Mouse (Mus musculus): ENCODE measurements around the gene Akr1c18.
"Not testable (repeated sequence)": the region's sequence is repeated elsewhere in the genome, so short reads cannot be mapped to it uniquely, and the experiment has no call there.

Gene Akr1c18

GRCm38 (mm10) chr13:4150518-4150917, at the start of gene Akr1c18:
Akr1c18 (minus strand) TSS chr13:4150654.
- DNase-seq (ENCODE audit: low read depth, low spot score) = peak; percentile 90

- DNase-seq (ENCODE audit: low read depth, low spot score) = no peak
Observed at GRCm38 (mm10) chr13:4192511-4192910, 42.1 kb upstream of the Akr1c18 start.

- no peak for DNase-seq (ENCODE audit: low read depth, low spot score)
Observed at GRCm38 (mm10) chr13:4190904-4191303, 40.5 kb upstream of the Akr1c18 start, which contains the start of gene Akr1c13. Akr1c13 (plus strand) TSS chr13:4191150.

GRCm38 (mm10) chr13:4188174-4188573, 37.7 kb upstream of the Akr1c18 start:
- DNase-seq (ENCODE audit: low read depth, low spot score) = peak; percentile 37

- peak; percentile 2 for DNase-seq (ENCODE audit: low read depth, low spot score)
Observed at GRCm38 (mm10) chr13:4186641-4187411, 36.4 kb upstream of the Akr1c18 start.

GRCm38 (mm10) chr13:4183116-4183515, 32.7 kb upstream of the Akr1c18 start:
- no peak for DNase-seq (ENCODE audit: low read depth, low spot score)

- not testable (repeated sequence) for DNase-seq (ENCODE audit: low read depth, low spot score)
Observed at GRCm38 (mm10) chr13:4181321-4181720, 30.9 kb upstream of the Akr1c18 start.

GRCm38 (mm10) chr13:4172978-4173377, 22.5 kb upstream of the Akr1c18 start:
- no peak for DNase-seq (ENCODE audit: low read depth, low spot score)

GRCm38 (mm10) chr13:4168006-4168405, 17.6 kb upstream of the Akr1c18 start:
- DNase-seq (ENCODE audit: low read depth, low spot score) = no peak

GRCm38 (mm10) chr13:4155286-4155685, 4.8 kb upstream of the Akr1c18 start:
- DNase-seq (ENCODE audit: low read depth, low spot score) = no peak

GRCm38 (mm10) chr13:4153593-4153992, 3.1 kb upstream of the Akr1c18 start:
- DNase-seq (ENCODE audit: low read depth, low spot score) = no peak

GRCm38 (mm10) chr13:4152908-4153307, 2.5 kb upstream of the Akr1c18 start:
- DNase-seq (ENCODE audit: low read depth, low spot score) = no peak

GRCm38 (mm10) chr13:4144261-4144660, 6.2 kb downstream of the Akr1c18 start:
- DNase-seq (ENCODE audit: low read depth, low spot score) = no peak

- peak; percentile 22 for DNase-seq (ENCODE audit: low read depth, low spot score)
Observed at GRCm38 (mm10) chr13:4133070-4133469, 17.4 kb downstream of the Akr1c18 start.

- DNase-seq (ENCODE audit: low read depth, low spot score) = no peak
Observed at GRCm38 (mm10) chr13:4131721-4132120, 18.7 kb downstream of the Akr1c18 start.

GRCm38 (mm10) chr13:4131317-4131716, 19.1 kb downstream of the Akr1c18 start:
- DNase-seq (ENCODE audit: low read depth, low spot score) = no peak

- DNase-seq (ENCODE audit: low read depth, low spot score) = peak; percentile 40
Observed at GRCm38 (mm10) chr13:4129100-4129499, 21.4 kb downstream of the Akr1c18 start.

GRCm38 (mm10) chr13:4125846-4126245, 24.6 kb downstream of the Akr1c18 start:
- DNase-seq (ENCODE audit: low read depth, low spot score) = not testable (repeated sequence)

GRCm38 (mm10) chr13:4124471-4124870, 26.0 kb downstream of the Akr1c18 start:
- not testable (repeated sequence) for DNase-seq (ENCODE audit: low read depth, low spot score)

- no peak for DNase-seq (ENCODE audit: low read depth, low spot score)
Observed at GRCm38 (mm10) chr13:4123146-4123545, 27.3 kb downstream of the Akr1c18 start.

GRCm38 (mm10) chr13:4119181-4119904, 31.1 kb downstream of the Akr1c18 start:
- no peak for DNase-seq (ENCODE audit: low read depth, low spot score)

- peak; percentile 72 for DNase-seq (ENCODE audit: low read depth, low spot score)
Observed at GRCm38 (mm10) chr13:4110281-4111188, 39.9 kb downstream of the Akr1c18 start.
